Mouse (Mus musculus): ENCODE data around the gene Mum1. TPM values are rescaled to one million over a fixed set of nuclear protein-coding genes. Genes with fewer than 3 reads are reported as not detected.
"Not testable (repeated sequence)": the region's sequence is repeated elsewhere in the genome, so short reads cannot be mapped to it uniquely, and the experiment has no call there.

The Mum1 gene
- polyA plus RNA-seq, 1 experiment from 2014 or later, result 74.8 TPM

- not testable (repeated sequence) for H3K9me3 ChIP-seq (replicated peaks); ATAC-seq (replicated peaks; ENCODE audit: low FRiP score); H3K36me3 ChIP-seq; H3K27ac ChIP-seq; H3K4me2 ChIP-seq; H3K4me3 ChIP-seq (replicated peaks); H3K9ac ChIP-seq
- 76% methylated on average over 7 of the region's 7 CpGs for WGBS
- H3K27me3 ChIP-seq, result peaks cover 22% of the 10 kb centered on the region
- peaks cover 12% of the 10 kb centered on the region for H3K4me1 ChIP-seq
Observed at GRCm38 (mm10) chr10:80211547-80212103, 14.6 kb upstream of the Mum1 start.

DNA sequence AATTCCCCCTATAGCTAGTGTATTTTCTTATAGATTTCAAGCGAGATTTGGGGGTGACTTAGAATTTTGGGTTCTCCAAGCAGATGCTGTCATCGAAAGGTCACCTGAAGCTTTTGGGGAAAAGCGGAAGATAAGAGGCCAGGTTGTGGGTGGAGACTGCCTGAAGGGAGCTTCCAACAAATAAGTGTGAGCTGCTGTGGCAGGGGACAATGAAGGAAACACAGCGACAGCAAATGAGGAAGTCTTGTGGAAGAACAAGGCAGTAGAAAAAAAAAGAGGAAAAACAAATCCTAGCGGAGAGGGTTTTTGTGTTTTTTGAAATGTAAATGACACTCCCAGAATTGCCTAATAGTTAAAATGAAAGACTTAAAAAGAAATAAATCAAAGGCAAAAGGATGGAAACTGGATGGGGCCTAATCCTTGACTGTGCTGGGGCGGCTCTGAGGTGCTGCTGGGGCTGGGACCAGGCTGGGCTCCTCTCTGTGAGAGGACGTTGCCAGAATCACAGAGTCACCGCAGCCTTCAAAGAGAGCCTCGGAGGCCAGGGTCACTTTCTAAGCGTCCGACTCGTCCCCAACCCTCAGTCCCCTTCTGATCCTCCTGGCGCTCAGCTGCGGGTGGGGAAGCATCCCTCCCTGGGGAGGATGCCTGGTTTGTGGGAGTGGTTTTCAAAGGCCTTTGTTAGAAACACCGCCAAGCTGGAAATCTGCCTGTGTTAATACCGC is 11.0 kb upstream of the Mum1 start:
- WGBS, result 29% methylated on average over 16 of the region's 16 CpGs
- peak overlapping the region; percentile 18; the same call in 1 of the 2 replicates for H3K4me2 ChIP-seq
- H3K27me3 ChIP-seq, result no peaks in the 10 kb centered on the region
- no peaks in the 10 kb centered on the region for H3K9me3 ChIP-seq (replicated peaks)
- no peak for ATAC-seq (replicated peaks; ENCODE audit: low FRiP score)
- H3K9ac ChIP-seq, result no peak overlapping the region
- H3K36me3 ChIP-seq, result no peaks in the 10 kb centered on the region
- H3K4me1 ChIP-seq, result 0 out of 2 replicates have a peak, but pooled peaks cover 4% of the 10 kb centered on the region
- H3K27ac ChIP-seq, result no peak overlapping the region
- no peak overlapping the region for H3K4me3 ChIP-seq (replicated peaks)

- Histone ChIP-seq H3K4me1 (peaks cover 9% of the 10 kb centered on the region), H3K4me3 (replicated peaks) (no peak overlapping the region), H3K9me3 (replicated peaks) (no peaks in the 10 kb centered on the region), H3K27ac (no peak overlapping the region), H3K36me3 (no peaks in the 10 kb centered on the region), H3K9ac (no peak overlapping the region), H3K27me3 (no peaks in the 10 kb centered on the region), H3K4me2 (no peak overlapping the region)
- WGBS, result 34% methylated on average over 9 of the region's 9 CpGs
- no peak for ATAC-seq (replicated peaks; ENCODE audit: low FRiP score)
Observed at GRCm38 (mm10) chr10:80220676-80221075, 5.6 kb upstream of the Mum1 start.

DNA sequence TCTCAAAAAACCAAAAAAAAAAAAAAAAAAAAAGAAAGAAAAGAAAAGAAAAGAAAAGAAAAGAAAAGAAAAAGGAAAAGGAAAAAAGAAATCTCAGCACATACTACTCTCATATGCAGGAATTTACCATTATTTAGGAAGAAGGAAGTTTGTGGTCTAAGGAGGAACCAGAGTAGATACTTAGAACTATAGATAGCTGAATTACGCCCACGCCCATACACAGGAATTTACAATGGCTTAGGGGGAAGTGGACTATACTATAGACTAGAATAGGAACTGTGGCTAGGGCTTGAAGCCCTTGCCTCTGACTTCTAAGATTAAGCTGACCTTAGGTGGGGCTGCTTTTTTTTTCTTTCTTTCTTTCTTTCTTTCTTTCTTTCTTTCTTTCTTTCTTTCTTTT is 3.1 kb upstream of the Mum1 start:
- H3K27me3 ChIP-seq; ATAC-seq (replicated peaks; ENCODE audit: low FRiP score); H3K9ac ChIP-seq; H3K9me3 ChIP-seq (replicated peaks); H3K4me3 ChIP-seq (replicated peaks); H3K4me2 ChIP-seq; H3K27ac ChIP-seq; H3K36me3 ChIP-seq: not testable (repeated sequence)
- WGBS, result 88% methylated on average over 2 of the region's 2 CpGs
- H3K4me1 ChIP-seq, result peaks cover 27% of the 10 kb centered on the region

GRCm38 (mm10) chr10:80226071-80226415 is 191 bp upstream of the Mum1 start:
- ATAC-seq (replicated peaks; ENCODE audit: low FRiP score), result 0 out of 2 replicates have a peak, but pooled peaks have one; percentile 2

DNA sequence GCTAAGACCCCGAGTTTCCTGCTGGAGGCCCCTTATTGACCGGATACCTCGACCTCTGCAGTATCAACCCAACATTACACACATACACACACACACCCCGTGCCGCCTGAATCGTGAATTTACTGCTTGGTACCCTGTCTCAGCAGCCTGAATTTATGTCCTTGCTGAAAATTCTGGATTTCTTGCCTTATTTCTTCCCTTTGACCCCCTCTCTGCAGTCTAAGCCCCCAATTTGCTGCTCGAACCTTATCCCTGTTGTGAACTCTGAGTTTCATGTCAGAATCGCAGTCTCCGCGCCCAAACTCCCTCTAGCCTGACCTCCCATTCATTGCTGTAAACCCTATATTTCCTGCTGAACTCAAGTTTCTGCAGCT is 919 bp downstream of the Mum1 start:
- H3K27ac ChIP-seq, result peak overlapping the region; percentile 95
- peaks cover 40% of the 10 kb centered on the region for H3K36me3 ChIP-seq
- H3K9me3 ChIP-seq (replicated peaks), result no peaks in the 10 kb centered on the region
- ATAC-seq (replicated peaks; ENCODE audit: low FRiP score), result 0 out of 2 replicates have a peak, but pooled peaks have one; percentile 1
- H3K27me3 ChIP-seq, result no peaks in the 10 kb centered on the region
- peaks cover 44% of the 10 kb centered on the region for H3K4me1 ChIP-seq
- 3% methylated on average over 10 of the region's 10 CpGs for WGBS
- H3K4me3 ChIP-seq (replicated peaks), result peak overlapping the region; percentile 89
- H3K4me2 ChIP-seq, result peak overlapping the region; percentile 90
- peak overlapping the region; percentile 98 for H3K9ac ChIP-seq

More at GRCm38 (mm10) chr10:80226071-80226415, 191 bp upstream of the Mum1 start:
- Histone ChIP-seq H3K27me3 (no peaks in the 10 kb centered on the region), H3K4me1 (peaks cover 45% of the 10 kb centered on the region), H3K9me3 (replicated peaks) (no peaks in the 10 kb centered on the region), H3K4me2 (peak overlapping the region; percentile 90), H3K36me3 (peaks cover 29% of the 10 kb centered on the region), H3K9ac (peak overlapping the region; percentile 21), H3K4me3 (replicated peaks) (peak overlapping the region; percentile 89), H3K27ac (peak overlapping the region; percentile 95)
- WGBS, result under 1% methylated on average over 14 of the region's 14 CpGs

- 43% methylated on average over 15 of the region's 15 CpGs for WGBS
- Histone ChIP-seq H3K9me3 (replicated peaks) (no peaks in the 10 kb centered on the region), H3K4me3 (replicated peaks) (peak overlapping the region; percentile 89), H3K4me2 (peak overlapping the region; percentile 90), H3K27me3 (no peaks in the 10 kb centered on the region), H3K4me1 (peaks cover 53% of the 10 kb centered on the region), H3K36me3 (peaks cover 50% of the 10 kb centered on the region), H3K9ac (peak overlapping the region; percentile 98), H3K27ac (peak overlapping the region; percentile 95)
- ATAC-seq (replicated peaks; ENCODE audit: low FRiP score), result no peak
Observed at GRCm38 (mm10) chr10:80227877-80228775, 1.9 kb downstream of the Mum1 start.

DNA sequence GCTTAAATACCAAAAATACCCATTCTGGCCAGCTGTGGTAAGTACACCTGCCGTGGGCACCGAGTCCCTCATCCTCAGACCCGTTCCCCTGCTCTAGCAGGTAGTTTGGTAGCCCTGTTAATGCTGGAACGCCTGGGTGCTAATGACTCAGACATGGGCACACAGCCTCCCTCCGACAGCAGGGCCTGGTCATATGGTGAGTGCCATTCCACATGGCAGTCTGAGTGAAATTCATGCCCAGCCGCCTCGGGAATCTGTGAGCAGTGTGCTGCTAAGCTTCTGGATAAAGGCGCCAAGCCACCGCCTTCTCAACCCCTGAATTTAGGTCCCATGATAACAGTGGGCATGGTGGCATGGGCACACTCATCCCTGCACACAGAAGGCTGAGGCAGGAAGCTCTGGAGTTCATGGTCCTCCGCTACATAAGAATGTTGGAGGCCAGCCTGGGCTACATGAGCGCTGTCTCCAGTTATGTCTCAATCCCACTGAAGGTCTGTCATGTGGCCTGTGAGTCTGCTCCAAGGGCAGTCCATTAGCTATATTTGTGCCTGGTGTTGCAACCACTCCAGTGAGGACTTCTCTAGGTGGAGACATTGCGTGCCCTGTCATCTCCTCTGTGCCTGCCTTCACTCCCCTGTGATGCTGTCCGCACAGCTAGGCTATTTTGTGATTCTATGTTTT is 10.1 kb downstream of the Mum1 start:
- no peak overlapping the region for H3K9ac ChIP-seq
- no peak for ATAC-seq (replicated peaks; ENCODE audit: low FRiP score)
- H3K27ac ChIP-seq, result no peak overlapping the region
- peaks cover 14% of the 10 kb centered on the region for H3K4me1 ChIP-seq
- H3K27me3 ChIP-seq, result no peaks in the 10 kb centered on the region
- H3K4me3 ChIP-seq (replicated peaks), result no peak overlapping the region
- H3K4me2 ChIP-seq, result no peak overlapping the region
- H3K9me3 ChIP-seq (replicated peaks), result no peaks in the 10 kb centered on the region
- WGBS, result 93% methylated on average over 13 of the region's 13 CpGs
- H3K36me3 ChIP-seq, result peaks cover 100% of the 10 kb centered on the region

- ATAC-seq (replicated peaks; ENCODE audit: low FRiP score), result no peak
- H3K9me3 ChIP-seq (replicated peaks), result no peaks in the 10 kb centered on the region
- 85% methylated on average over 4 of the region's 4 CpGs for WGBS
Observed at GRCm38 (mm10) chr10:80237020-80237419, 10.8 kb downstream of the Mum1 start.

DNA sequence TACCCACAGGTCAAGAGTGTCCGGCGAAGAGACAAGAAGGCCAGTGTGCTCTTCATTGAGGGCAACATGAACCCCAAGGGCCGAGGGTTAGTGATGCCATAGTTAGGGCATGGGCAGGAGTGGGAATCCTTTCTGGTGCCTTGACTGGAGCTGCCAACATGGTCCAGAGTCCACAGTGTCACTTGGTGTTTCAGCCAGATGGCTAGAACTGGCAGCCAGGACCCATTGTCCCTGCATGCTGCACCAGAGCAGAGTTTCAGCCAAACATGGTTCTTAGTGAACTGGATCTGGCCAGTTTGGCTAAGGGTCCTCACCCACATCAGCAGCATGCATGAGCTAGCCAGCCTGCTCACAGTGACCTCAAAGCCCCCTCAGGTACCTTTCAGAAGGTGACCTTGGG is 12.1 kb downstream of the Mum1 start:
- no peak overlapping the region for H3K9ac ChIP-seq
- H3K36me3 ChIP-seq, result peaks cover 100% of the 10 kb centered on the region
- H3K27ac ChIP-seq, result no peak overlapping the region
- H3K4me3 ChIP-seq (replicated peaks), result no peak overlapping the region
- H3K4me2 ChIP-seq, result no peak overlapping the region
- H3K9me3 ChIP-seq (replicated peaks), result no peaks in the 10 kb centered on the region
- H3K4me1 ChIP-seq, result peaks cover 4% of the 10 kb centered on the region
- ATAC-seq (replicated peaks; ENCODE audit: low FRiP score), result no peak
- H3K27me3 ChIP-seq, result no peaks in the 10 kb centered on the region
- 89% methylated on average over 3 of the region's 3 CpGs for WGBS

More at GRCm38 (mm10) chr10:80237020-80237419, 10.8 kb downstream of the Mum1 start:
- H3K4me1 ChIP-seq, result peaks cover 14% of the 10 kb centered on the region
- H3K9ac ChIP-seq, result no peak overlapping the region
- no peak overlapping the region for H3K4me3 ChIP-seq (replicated peaks)
- H3K27me3 ChIP-seq, result no peaks in the 10 kb centered on the region
- H3K27ac ChIP-seq, result no peak overlapping the region
- peaks cover 100% of the 10 kb centered on the region for H3K36me3 ChIP-seq
- H3K4me2 ChIP-seq, result no peak overlapping the region

DNA sequence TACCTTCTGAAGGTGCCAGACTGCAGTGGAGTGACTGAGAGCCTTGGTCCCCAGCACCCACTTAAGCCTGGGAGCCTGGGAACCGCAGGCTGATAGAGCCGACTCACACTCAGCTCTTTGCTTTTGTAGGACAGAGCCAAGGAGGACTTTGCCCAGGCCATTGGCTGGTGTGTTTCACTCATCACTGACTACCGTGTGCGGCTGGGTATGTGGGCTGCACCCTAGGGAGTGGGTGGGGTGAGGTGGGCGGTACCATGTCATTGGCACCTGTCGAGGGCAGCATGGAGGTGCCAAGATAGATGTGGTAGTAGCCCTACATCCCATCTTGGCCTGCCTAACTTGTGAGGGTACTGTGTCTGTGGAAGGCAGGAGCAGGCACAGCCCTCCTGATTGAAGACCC is 13.6 kb downstream of the Mum1 start:
- Histone ChIP-seq H3K36me3 (peaks cover 100% of the 10 kb centered on the region), H3K4me3 (replicated peaks) (no peak overlapping the region), H3K4me1 (no peaks in the 10 kb centered on the region), H3K27ac (no peak overlapping the region), H3K9ac (no peak overlapping the region), H3K4me2 (no peak overlapping the region), H3K9me3 (replicated peaks) (no peaks in the 10 kb centered on the region), H3K27me3 (no peaks in the 10 kb centered on the region)
- 85% methylated on average over 6 of the region's 6 CpGs for WGBS
- no peak for ATAC-seq (replicated peaks; ENCODE audit: low FRiP score)

Data from kidney, embryonic 15.5 days (tissue).